Mouse (Mus musculus) liver, embryonic 11.5 days (tissue): Measurements from ENCODE around the gene Mslnl. TPM values are rescaled to one million over a fixed set of nuclear protein-coding genes. Genes with fewer than 3 reads are reported as not detected.
A peak's percentile ranks its signal among the peaks of the same experiment; 100 is the strongest.

Experiments
- ATAC-seq: fragments of 200-750 bp; cut with Nextera tagmentation; replicated peaks from 2 replicates; pipeline ENCODE4 v1.8.0; 2017; ENCODE audit warnings: moderate number of reproducible peaks, mild to moderate bottlenecking, moderate TSS enrichment, moderate library complexity; ENCODE audit not compliant: low FRiP score
- DNase-seq: peaks from one replicate; pipeline ENCODE4 v3.0.0-alpha.2; 2017; ENCODE audit warnings: low spot score
- H3K27ac ChIP-seq: fragments of 300-500 bp; sonication (generic); 2 replicates; pipeline ENCODE4 v1.5.1; 2014; ENCODE audit warnings: mild to moderate bottlenecking, low read depth, low read length, control low read depth
- H3K27me3 ChIP-seq: fragments of 300-500 bp; sonication (generic); replicated peaks from 2 replicates; pipeline ENCODE4 v1.6.1; 2014; ENCODE audit warnings: low read length, mixed read lengths; ENCODE audit not compliant: control insufficient read depth, insufficient read depth
- H3K36me3 ChIP-seq: fragments of 300-500 bp; sonication (generic); 2 replicates; pipeline ENCODE4 v1.6.1; 2014; ENCODE audit warnings: mild to moderate bottlenecking, low read length, moderate library complexity, mixed read lengths; ENCODE audit not compliant: control insufficient read depth, insufficient read depth
- H3K4me1 ChIP-seq: fragments of 300-500 bp; sonication (generic); replicated peaks from 2 replicates; pipeline ENCODE4 v1.6.1; 2014; ENCODE audit warnings: low read length, mixed read lengths; ENCODE audit not compliant: control insufficient read depth, insufficient read depth
- H3K4me2 ChIP-seq: fragments of 300-500 bp; sonication (generic); 2 replicates; pipeline ENCODE4 v1.6.1; 2014; ENCODE audit warnings: mild to moderate bottlenecking, control low read depth, moderate library complexity
- H3K4me3 ChIP-seq: fragments of 300-500 bp; sonication (generic); 2 replicates; pipeline ENCODE4 v1.5.1; 2014; ENCODE audit warnings: low read depth, low read length, control low read depth
- H3K9ac ChIP-seq: fragments of 300-500 bp; sonication (generic); 2 replicates; pipeline ENCODE4 v1.6.1; 2014; ENCODE audit warnings: low read depth, low read length, control low read depth
- H3K9me3 ChIP-seq: fragments of 300-500 bp; sonication (generic); 2 replicates; pipeline ENCODE4 v1.6.1; 2016; ENCODE audit warnings: low read length, inconsistent platforms, mixed read lengths; ENCODE audit not compliant: control insufficient read depth
- WGBS: fragments of 180-500 bp; shearing (Covaris S2); extraction: QIAGEN DNeasy Blood & Tissue Kit; methylation state at CpG from one replicate; pipeline ENCODE4 v1.1.7; 2014; 5-methylcytosine and 5-hydroxymethylcytosine counted together
- microRNA-seq: library from miRNA; unstranded; fragments of <30 nt; microRNA quantifications from one replicate; pipeline ENCODE4, GENCODE M21; 2017; ENCODE audit warnings: borderline number of aligned reads
- polyA plus RNA-seq: library from polyadenylated mRNA; unstranded; fragments of >200 nt; fragmentation: Nextera tagmentation; extraction: Ambion mirVana; gene quantifications from 2 replicates; pipeline ENCODE4 v1.2.1, GENCODE M21; 2014

Mslnl gene
- polyA plus RNA-seq, 1 experiment from 2014 or later, result not detected

DNA sequence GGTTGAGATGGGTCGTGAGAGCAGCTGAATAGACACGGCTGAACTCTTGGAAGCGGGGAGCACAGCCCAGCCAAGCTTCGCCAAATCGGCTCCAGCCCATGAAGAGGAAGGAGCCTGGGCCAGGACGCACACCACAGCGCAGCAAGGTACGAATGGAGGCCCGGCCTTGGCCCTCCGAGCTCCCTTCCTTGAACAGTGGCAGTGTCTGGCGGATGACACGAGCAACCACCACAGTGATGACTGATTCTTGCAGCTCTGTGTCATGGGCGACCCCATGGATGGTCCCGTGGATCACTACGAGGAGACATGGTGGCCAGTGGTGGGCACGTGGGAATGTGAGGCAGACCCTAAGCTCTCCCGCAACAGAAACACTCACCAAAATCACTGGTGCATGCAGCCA lies 59.2 kb downstream of the Mslnl start:
- H3K9ac ChIP-seq, result no peak overlapping the region
- no peaks in the 10 kb centered on the region for H3K36me3 ChIP-seq
- H3K4me3 ChIP-seq, result peak overlapping the region; percentile 73; the same call in 1 of the 2 replicates
- DNase-seq, result no peak
- no peaks in the 10 kb centered on the region for H3K9me3 ChIP-seq
- WGBS, result 87% methylated on average over 17 of the region's 17 CpGs
- H3K4me1 ChIP-seq, result peaks cover 33% of the 10 kb centered on the region
- no peaks in the 10 kb centered on the region for H3K27me3 ChIP-seq
- no peak for ATAC-seq
- no peak overlapping the region for H3K27ac ChIP-seq
- H3K4me2 ChIP-seq, result peak overlapping the region; percentile 98; the same call in 1 of the 2 replicates

DNA sequence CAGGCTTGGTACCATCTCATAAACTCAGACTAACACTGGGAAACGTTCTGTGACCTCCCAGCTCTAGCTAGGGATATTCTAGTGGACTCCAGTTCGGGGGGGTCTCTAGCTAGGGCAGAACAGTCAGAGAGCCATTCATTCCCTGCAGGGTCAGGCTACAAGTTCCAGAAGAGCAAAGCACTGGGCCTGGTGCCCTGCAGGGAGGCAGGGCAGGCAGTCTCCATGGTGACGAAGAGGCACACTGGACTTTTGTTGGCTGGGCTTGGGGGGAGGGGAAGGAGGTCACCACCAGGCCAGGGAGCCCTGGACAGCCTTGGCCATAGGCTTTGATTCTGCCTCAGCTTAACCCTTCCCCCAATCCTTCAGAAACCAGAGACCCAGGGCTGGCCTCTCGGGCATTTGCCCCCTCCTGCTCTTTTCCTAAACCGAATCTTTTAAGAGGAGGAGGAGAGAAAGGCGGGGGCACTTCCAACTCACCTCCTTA lies 59.8 kb downstream of the Mslnl start, which contains the start of gene AC134908.4:
TSS of gene AC134908.4 (minus strand) at position 51 of the 484 bp plus-strand sequence.
- no peaks in the 10 kb centered on the region for H3K27me3 ChIP-seq
- 29% methylated on average over 6 of the region's 6 CpGs for WGBS
- DNase-seq, result no peak
- H3K9ac ChIP-seq, result peak within 1 kb of the TSS; percentile 71
- H3K36me3 ChIP-seq, result no peaks in the 10 kb centered on the region
- H3K4me1 ChIP-seq, result peaks cover 32% of the 10 kb centered on the region
- H3K4me2 ChIP-seq, result peak within 1 kb of the TSS; percentile 98
- no peak within 1 kb of the TSS for H3K27ac ChIP-seq
- H3K4me3 ChIP-seq, result peak within 1 kb of the TSS; percentile 73
- no peaks in the 10 kb centered on the region for H3K9me3 ChIP-seq
- ATAC-seq, result no peak

DNA sequence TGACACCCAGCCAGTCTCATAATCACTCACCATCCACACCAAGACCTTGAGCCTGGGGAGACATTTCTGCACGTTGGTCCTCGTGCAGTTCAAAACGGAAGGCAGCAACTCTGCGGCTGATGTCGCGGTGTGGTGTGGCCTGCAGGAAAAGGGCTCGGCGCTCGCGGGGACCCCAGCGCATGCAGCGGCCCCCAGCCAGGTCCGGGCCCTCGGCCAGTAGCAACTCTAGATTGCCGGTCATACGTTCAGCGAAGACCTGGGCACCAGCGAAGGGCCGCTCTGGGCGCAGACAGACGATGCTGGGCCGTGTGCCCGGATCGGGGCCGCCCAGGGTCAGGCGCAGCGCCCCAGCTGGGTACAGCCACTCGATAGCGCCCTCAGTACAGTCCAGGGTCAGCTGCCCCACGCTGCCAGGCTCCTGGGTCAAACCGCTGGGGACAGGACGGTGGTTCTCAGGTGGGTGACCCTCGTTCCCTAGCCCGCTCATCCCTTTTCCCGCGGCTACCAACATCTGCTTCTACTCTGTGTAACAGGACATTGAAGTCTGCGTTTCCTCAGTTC lies 60.4 kb downstream of the Mslnl start:
- WGBS, result 2% methylated on average over 37 of the region's 37 CpGs
- DNase-seq (peak; percentile 46), ATAC-seq (0 out of 2 replicates have a peak, but pooled peaks have one; percentile 1)
- H3K9me3 ChIP-seq, result no peaks in the 10 kb centered on the region
- H3K4me3 ChIP-seq, result peak overlapping the region; percentile 73
- H3K27me3 ChIP-seq, result no peaks in the 10 kb centered on the region; the same call in 1 of the 2 replicates
- H3K4me2 ChIP-seq, result peak overlapping the region; percentile 98
- no peaks in the 10 kb centered on the region for H3K36me3 ChIP-seq
- H3K27ac ChIP-seq, result no peak overlapping the region
- H3K9ac ChIP-seq, result peak overlapping the region; percentile 71
- peaks cover 26% of the 10 kb centered on the region for H3K4me1 ChIP-seq

DNA sequence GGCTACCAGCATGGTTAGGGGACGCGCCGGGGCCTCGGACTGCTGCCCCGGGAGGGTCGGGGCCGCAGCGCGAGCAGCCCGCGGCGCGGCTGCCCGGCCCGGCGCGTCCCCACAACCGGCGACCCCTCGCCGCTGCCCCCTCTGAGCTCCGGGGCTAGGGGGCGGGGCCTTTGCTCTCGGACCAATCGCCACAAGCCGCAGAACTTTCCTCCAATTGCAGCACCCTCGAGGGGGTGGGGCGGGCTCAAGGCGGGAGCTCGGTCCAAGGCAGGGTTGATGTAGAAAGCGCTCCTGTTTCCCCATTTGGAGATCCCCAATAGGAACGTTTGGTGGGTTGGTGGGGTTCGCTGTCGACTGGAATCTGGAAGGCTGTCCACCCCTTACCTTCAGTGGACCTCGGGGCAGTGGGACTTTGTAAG lies 61.1 kb downstream of the Mslnl start, which contains the start of gene Metrn:
TSS of gene Metrn (minus strand) at position 186 of the 419 bp plus-strand sequence.
- H3K4me1 ChIP-seq, result peaks cover 23% of the 10 kb centered on the region
- WGBS, result under 1% methylated on average over 35 of the region's 35 CpGs
- H3K4me3 ChIP-seq, result peak within 1 kb of the TSS; percentile 73
- H3K4me2 ChIP-seq, result peak within 1 kb of the TSS; percentile 98
- DNase-seq (peak; percentile 91), ATAC-seq (peak; percentile 82)
- H3K9ac ChIP-seq, result peak within 1 kb of the TSS; percentile 71
- H3K9me3 ChIP-seq, result no peaks in the 10 kb centered on the region
- no peak within 1 kb of the TSS for H3K27ac ChIP-seq
- H3K27me3 ChIP-seq, result no peaks in the 10 kb centered on the region; the same call in 1 of the 2 replicates
- H3K36me3 ChIP-seq, result no peaks in the 10 kb centered on the region

Small RNAs within 50 kb of the gene (microRNA-seq; reads per million reads assigned to microRNA genes)
- gene Gm25083 (not detected), gene Mir6966 (not detected)

Other genes with a start within 250 kb of the Mslnl start
- not detected in 2 replicates for gene Sstr5, start 238.8 kb upstream of the Mslnl start, polyA plus RNA-seq
- 2.4 and 3.0 TPM in 2 replicates for gene Sox8, start 165.4 kb upstream of the Mslnl start, polyA plus RNA-seq
- gene Lmf1, start 157.0 kb upstream of the Mslnl start, polyA plus RNA-seq, result 23.8 and 29.1 TPM in 2 replicates
- gene Gng13, start 18.9 kb upstream of the Mslnl start, polyA plus RNA-seq, result 0.42 and 1.3 TPM in 2 replicates
- gene Chtf18, start 8.6 kb upstream of the Mslnl start, polyA plus RNA-seq, result 32.0 and 35.6 TPM in 2 replicates
- 16.6 and 17.5 TPM in 2 replicates for gene Rpusd1, start 8.4 kb upstream of the Mslnl start, polyA plus RNA-seq
- 0.29 and 0.55 TPM in 2 replicates for gene Msln, start 18.3 kb downstream of the Mslnl start, polyA plus RNA-seq
- gene Narfl, start 37.7 kb downstream of the Mslnl start, polyA plus RNA-seq, result 28.4 and 29.9 TPM in 2 replicates
- gene Haghl, start 49.6 kb downstream of the Mslnl start, polyA plus RNA-seq, result 22.7 and 25.0 TPM in 2 replicates
- gene Ccdc78, start 50.5 kb downstream of the Mslnl start, polyA plus RNA-seq, result 0.25 and 0.33 TPM in 2 replicates
- gene Fam173a, start 56.9 kb downstream of the Mslnl start, polyA plus RNA-seq, result 83.7 and 83.8 TPM in 2 replicates
- not detected in 2 replicates for gene AC134908.4, start 59.6 kb downstream of the Mslnl start, polyA plus RNA-seq
- 7.6 and 10.8 TPM in 2 replicates for gene Metrn, start 61.1 kb downstream of the Mslnl start, polyA plus RNA-seq
- 0.99 and 1.2 TPM in 2 replicates for gene Fbxl16, start 73.0 kb downstream of the Mslnl start, polyA plus RNA-seq
- 29.8 and 31.9 TPM in 2 replicates for gene Wdr24, start 87.6 kb downstream of the Mslnl start, polyA plus RNA-seq
- gene Jmjd8, start 92.8 kb downstream of the Mslnl start, polyA plus RNA-seq, result 36.6 and 37.0 TPM in 2 replicates
- 249 and 252 TPM in 2 replicates for gene Stub1, start 97.4 kb downstream of the Mslnl start, polyA plus RNA-seq
- 0.60 and 1.6 TPM in 2 replicates for gene Rhbdl1, start 101.3 kb downstream of the Mslnl start, polyA plus RNA-seq
- 0.78 and 1.1 TPM in 2 replicates for gene Gm20683, start 105.7 kb downstream of the Mslnl start, polyA plus RNA-seq
- gene Rhot2, start 108.8 kb downstream of the Mslnl start, polyA plus RNA-seq, result 9.6 and 12.8 TPM in 2 replicates
- gene Wdr90, start 125.5 kb downstream of the Mslnl start, polyA plus RNA-seq, result 22.2 and 25.7 TPM in 2 replicates
- 96.5 and 110 TPM in 2 replicates for gene Mcrip2, start 132.7 kb downstream of the Mslnl start, polyA plus RNA-seq
- gene Mettl26, start 139.0 kb downstream of the Mslnl start, polyA plus RNA-seq, result 70.7 and 74.5 TPM in 2 replicates
- 2.1 and 2.4 TPM in 2 replicates for gene Wfikkn1, start 144.8 kb downstream of the Mslnl start, polyA plus RNA-seq
- 9.9 and 10.7 TPM in 2 replicates for gene Rab40c, start 183.7 kb downstream of the Mslnl start, polyA plus RNA-seq
- 137 and 139 TPM in 2 replicates for gene Pigq, start 208.9 kb downstream of the Mslnl start, polyA plus RNA-seq
- gene Nhlrc4, start 208.9 kb downstream of the Mslnl start, polyA plus RNA-seq, result 0.85 and 1.4 TPM in 2 replicates
- gene A930017K11Rik, start 216.5 kb downstream of the Mslnl start, polyA plus RNA-seq, result 0.68 and 0.85 TPM in 2 replicates
- gene Capn15, start 249.8 kb downstream of the Mslnl start, polyA plus RNA-seq, result 23.0 and 27.4 TPM in 2 replicates